Mouse (Mus musculus): ENCODE results near the gene Cfdp1. TPM values are rescaled to one million over a fixed set of nuclear protein-coding genes. Genes with fewer than 3 reads are reported as not detected.

Gene Cfdp1
- polyA plus RNA-seq, 1 experiment from 2014 or later: 98.6 TPM

DNA sequence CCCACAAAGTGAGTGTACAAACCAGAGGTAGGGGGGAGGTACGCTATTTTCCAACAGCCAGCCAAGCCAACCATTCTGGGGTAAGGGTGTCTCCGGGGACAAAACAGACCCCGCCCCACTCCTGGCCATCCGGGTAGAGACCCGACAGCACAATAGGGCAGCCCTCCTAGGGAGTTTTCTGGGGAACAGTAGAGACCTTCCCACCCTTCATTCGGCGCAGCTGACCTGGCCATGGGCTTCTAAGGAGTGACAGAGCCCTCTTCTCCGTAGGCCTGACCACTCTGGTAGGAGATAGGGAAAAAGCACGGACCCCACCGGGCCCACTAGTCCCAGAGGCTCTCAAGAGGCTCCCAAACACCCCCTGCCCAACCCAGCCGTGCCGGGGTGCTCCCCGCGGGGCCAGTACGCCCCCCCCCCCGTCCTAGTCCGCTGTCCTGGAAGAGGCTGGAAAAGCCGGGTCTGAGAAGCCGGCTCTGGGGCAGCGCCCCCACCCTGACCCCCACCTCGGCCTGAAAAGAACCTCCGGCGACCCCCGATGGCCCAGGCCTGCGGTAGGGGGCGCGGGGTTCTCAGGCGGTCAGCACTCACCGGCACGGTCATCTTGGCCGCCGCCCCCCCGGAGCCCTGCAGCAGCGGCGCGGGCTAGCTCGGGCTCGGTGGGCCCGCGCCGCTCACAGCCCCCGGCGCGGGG, 110.8 kb downstream of the Cfdp1 start:
- TF ChIP-seq CTCF (IDR thresholded peaks at IDR 0.05; ENCODE audit: low read depth) (peak; percentile 24; the same call in 1 of the 2 replicates), EP300 (optimal IDR thresholded peaks at IDR 0.05) (no peak)
- 2% methylated on average over 37 of the region's 44 CpGs for WGBS
- Histone ChIP-seq H3K4me1 (replicated peaks; ENCODE audit: control insufficient read depth, insufficient read depth) (peaks cover 20% of the 10 kb centered on the region), H3K4me3 (ENCODE audit: low read depth, low read length) (peak overlapping the region; percentile 78), H3K9ac (ENCODE audit: low read length) (peak overlapping the region; percentile 91), H3K27me3 (ENCODE audit: control insufficient read depth, insufficient read depth, low read length) (no peaks in the 10 kb centered on the region), H3K36me3 (ENCODE audit: control insufficient read depth, insufficient read depth, low read length) (no peaks in the 10 kb centered on the region), H3K27ac (replicated peaks) (peak overlapping the region; percentile 84), H3K9me3 (ENCODE audit: control insufficient read depth, low read length) (no peaks in the 10 kb centered on the region), H3K4me2 (replicated peaks; ENCODE audit: low read depth) (peak overlapping the region; percentile 88)
- ATAC-seq (ENCODE audit: low FRiP score, low TSS enrichment) (0 out of 2 replicates have a peak, but pooled peaks have one; percentile 2), DNase-seq (ENCODE audit: low spot score) (no peak)

DNA sequence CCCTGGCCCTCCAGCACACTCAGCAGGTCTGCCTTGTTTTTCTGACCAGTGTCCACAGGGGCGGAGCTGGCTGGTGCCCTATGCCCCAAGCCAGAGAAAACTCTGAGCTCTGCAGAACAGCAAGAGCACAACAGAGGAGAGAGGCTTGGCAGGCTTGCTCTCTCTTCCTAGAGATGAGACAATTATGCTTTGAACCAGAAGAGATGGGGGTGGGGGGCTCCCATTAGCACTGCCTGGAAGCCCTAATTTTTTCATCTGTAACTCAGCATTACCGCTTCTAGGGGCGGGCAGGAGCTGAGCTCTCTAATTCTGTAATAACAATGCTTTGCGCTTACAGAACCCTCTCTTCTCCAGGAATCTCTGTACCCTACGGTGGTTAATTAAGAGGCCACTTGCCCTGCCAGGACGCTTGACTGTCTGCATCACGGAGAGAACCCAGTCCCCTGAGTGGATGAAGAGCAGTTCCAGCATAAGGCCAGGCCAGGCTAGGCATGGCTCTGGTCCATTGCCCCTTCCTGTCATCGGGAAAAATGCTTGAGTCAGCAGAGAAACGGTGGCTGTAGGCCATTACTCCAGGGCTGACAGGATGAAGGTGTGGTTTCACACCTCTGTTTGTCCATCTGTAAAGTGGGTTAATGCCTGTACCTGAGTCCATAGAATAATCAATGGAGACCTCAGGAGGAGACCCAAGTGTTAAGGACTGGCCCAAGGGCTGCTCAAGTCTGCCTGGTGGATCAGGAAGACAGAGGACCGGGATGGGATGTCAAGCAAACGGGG, 111.6 kb downstream of the Cfdp1 start:
- H3K9me3 ChIP-seq (ENCODE audit: control insufficient read depth, low read length): no peaks in the 10 kb centered on the region
- 21% methylated on average over 11 of the region's 11 CpGs for WGBS
- H3K4me3 ChIP-seq (ENCODE audit: low read depth, low read length): peak overlapping the region; percentile 78
- no peaks in the 10 kb centered on the region for H3K27me3 ChIP-seq (ENCODE audit: control insufficient read depth, insufficient read depth, low read length)
- peak overlapping the region; percentile 91 for H3K9ac ChIP-seq (ENCODE audit: low read length)
- peaks cover 20% of the 10 kb centered on the region for H3K4me1 ChIP-seq (replicated peaks; ENCODE audit: control insufficient read depth, insufficient read depth)
- H3K36me3 ChIP-seq (ENCODE audit: control insufficient read depth, insufficient read depth, low read length): no peaks in the 10 kb centered on the region
- TF ChIP-seq CTCF (IDR thresholded peaks at IDR 0.05; ENCODE audit: low read depth) (no peak), EP300 (optimal IDR thresholded peaks at IDR 0.05) (no peak)
- H3K4me2 ChIP-seq (replicated peaks; ENCODE audit: low read depth): peak overlapping the region; percentile 88
- DNase-seq (ENCODE audit: low spot score) (no peak), ATAC-seq (ENCODE audit: low FRiP score, low TSS enrichment) (no peak)
- H3K27ac ChIP-seq (replicated peaks): peak overlapping the region; percentile 84

DNA sequence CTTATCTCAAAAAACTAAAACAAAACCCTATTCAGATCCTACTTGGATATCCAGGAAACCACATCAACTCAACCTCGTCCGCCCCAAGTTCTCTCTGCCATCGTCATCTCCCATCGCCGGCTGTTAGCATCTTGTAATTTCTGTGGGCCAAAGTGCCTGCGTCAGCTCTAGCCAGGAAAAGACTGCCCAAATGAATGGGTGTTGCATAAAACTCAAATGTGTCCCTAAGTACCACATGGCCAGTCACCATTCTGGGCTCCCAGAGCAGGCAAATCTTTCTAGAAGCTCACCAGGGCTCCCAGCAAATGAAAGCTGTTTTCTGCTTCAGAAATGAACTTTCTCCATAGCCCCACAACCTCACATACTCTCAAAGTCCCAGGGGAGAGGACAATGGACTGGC, 112.5 kb downstream of the Cfdp1 start:
- TF ChIP-seq EP300 (optimal IDR thresholded peaks at IDR 0.05) (no peak), CTCF (IDR thresholded peaks at IDR 0.05; ENCODE audit: low read depth) (no peak)
- Histone ChIP-seq H3K27me3 (ENCODE audit: control insufficient read depth, insufficient read depth, low read length) (no peaks in the 10 kb centered on the region), H3K27ac (replicated peaks) (peak overlapping the region; percentile 61; the same call in 1 of the 2 replicates), H3K4me2 (replicated peaks; ENCODE audit: low read depth) (peak overlapping the region; percentile 88; the same call in 1 of the 2 replicates), H3K4me1 (replicated peaks; ENCODE audit: control insufficient read depth, insufficient read depth) (peaks cover 20% of the 10 kb centered on the region), H3K9me3 (ENCODE audit: control insufficient read depth, low read length) (no peaks in the 10 kb centered on the region), H3K9ac (ENCODE audit: low read length) (no peak overlapping the region), H3K36me3 (ENCODE audit: control insufficient read depth, insufficient read depth, low read length) (no peaks in the 10 kb centered on the region), H3K4me3 (ENCODE audit: low read depth, low read length) (no peak overlapping the region)
- WGBS: 46% methylated on average over 6 of the region's 6 CpGs
- ATAC-seq (ENCODE audit: low FRiP score, low TSS enrichment) (no peak), DNase-seq (ENCODE audit: low spot score) (no peak)

DNA sequence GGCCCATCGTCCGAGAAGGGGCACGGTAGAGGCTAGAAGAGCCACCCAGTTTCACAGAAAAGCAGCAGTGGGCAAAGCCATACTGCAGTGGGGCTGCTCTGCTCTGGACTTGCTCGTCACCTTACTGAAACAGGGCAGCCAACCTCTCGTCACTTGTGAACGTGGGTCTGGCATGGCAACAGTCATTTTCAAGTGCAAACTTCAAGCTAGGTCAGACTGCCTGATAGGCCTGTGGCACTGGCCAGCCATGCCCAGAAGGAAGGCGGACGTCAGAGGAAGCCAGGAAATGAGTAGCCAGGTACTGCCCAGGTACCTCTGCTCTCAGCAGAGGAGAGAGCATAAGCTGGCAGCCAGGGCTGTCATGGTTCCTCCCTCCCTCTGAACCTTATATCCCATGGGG, 113.1 kb downstream of the Cfdp1 start:
- Histone ChIP-seq H3K27ac (replicated peaks) (peak overlapping the region; percentile 40; the same call in 1 of the 2 replicates), H3K27me3 (ENCODE audit: control insufficient read depth, insufficient read depth, low read length) (no peaks in the 10 kb centered on the region), H3K4me1 (replicated peaks; ENCODE audit: control insufficient read depth, insufficient read depth) (peaks cover 20% of the 10 kb centered on the region), H3K9ac (ENCODE audit: low read length) (no peak overlapping the region), H3K36me3 (ENCODE audit: control insufficient read depth, insufficient read depth, low read length) (no peaks in the 10 kb centered on the region), H3K4me2 (replicated peaks; ENCODE audit: low read depth) (no peak overlapping the region), H3K9me3 (ENCODE audit: control insufficient read depth, low read length) (no peaks in the 10 kb centered on the region), H3K4me3 (ENCODE audit: low read depth, low read length) (no peak overlapping the region)
- TF ChIP-seq EP300 (optimal IDR thresholded peaks at IDR 0.05) (no peak), CTCF (IDR thresholded peaks at IDR 0.05; ENCODE audit: low read depth) (no peak)
- 69% methylated on average over 8 of the region's 8 CpGs for WGBS
- ATAC-seq (ENCODE audit: low FRiP score, low TSS enrichment) (no peak), DNase-seq (ENCODE audit: low spot score) (no peak)

DNA sequence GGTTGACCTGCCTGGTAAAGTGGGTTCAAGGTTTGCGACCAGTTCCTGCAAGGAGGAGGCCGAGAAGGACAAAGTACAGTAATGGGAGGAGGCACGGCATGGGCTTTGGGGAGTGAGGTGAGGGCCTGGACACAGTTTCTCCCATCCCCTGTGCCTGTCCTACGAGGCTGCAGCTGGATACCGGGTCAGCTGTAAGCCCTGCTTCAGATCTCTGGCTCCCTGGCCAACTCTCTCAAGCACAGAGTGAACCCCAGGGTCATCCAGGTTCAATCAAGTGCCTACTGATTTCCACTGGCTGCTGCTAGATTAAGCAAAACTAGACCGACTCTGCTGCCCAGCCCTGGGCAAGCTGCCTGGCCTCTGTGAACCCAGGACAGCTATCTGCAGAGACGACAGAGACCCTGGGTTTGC, 113.8 kb downstream of the Cfdp1 start:
- TF ChIP-seq CTCF (IDR thresholded peaks at IDR 0.05; ENCODE audit: low read depth): no peak
- TF ChIP-seq EP300 (optimal IDR thresholded peaks at IDR 0.05): no peak
- no peaks in the 10 kb centered on the region for H3K36me3 ChIP-seq (ENCODE audit: control insufficient read depth, insufficient read depth, low read length)
- no peak for DNase-seq (ENCODE audit: low spot score)
- WGBS: 56% methylated on average over 7 of the region's 7 CpGs
- peak overlapping the region; percentile 40; the same call in 1 of the 2 replicates for H3K27ac ChIP-seq (replicated peaks)
- H3K9me3 ChIP-seq (ENCODE audit: control insufficient read depth, low read length): no peaks in the 10 kb centered on the region
- no peak overlapping the region for H3K9ac ChIP-seq (ENCODE audit: low read length)
- peaks cover 18% of the 10 kb centered on the region for H3K4me1 ChIP-seq (replicated peaks; ENCODE audit: control insufficient read depth, insufficient read depth)
- no peaks in the 10 kb centered on the region for H3K27me3 ChIP-seq (ENCODE audit: control insufficient read depth, insufficient read depth, low read length)
- no peak for ATAC-seq (ENCODE audit: low FRiP score, low TSS enrichment)
- no peak overlapping the region for H3K4me3 ChIP-seq (ENCODE audit: low read depth, low read length)
- no peak overlapping the region; the same call in 1 of the 2 replicates for H3K4me2 ChIP-seq (replicated peaks; ENCODE audit: low read depth)
